Mouse (Mus musculus): ENCODE data around the gene Pou2f3. TPM values are rescaled to one million over a fixed set of nuclear protein-coding genes. Genes with fewer than 3 reads are reported as not detected.
A peak's percentile ranks its signal among the peaks of the same experiment; 100 is the strongest.

Gene Pou2f3
- total and polyA plus RNA-seq, 3 experiments: 0.05 TPM; not detected in 2

- Histone ChIP-seq H3K9me3 (replicated peaks) (no peaks in the 10 kb centered on the region; the same call in 1 of the 2 replicates), H3K4me3 (ENCODE audit: low read depth, low read length) (no peak overlapping the region; the same call in 1 of the 2 replicates), H3K4me1 (ENCODE audit: insufficient read depth, low read depth, low read length) (peaks cover 74% of the 10 kb centered on the region), H3K27me3 (ENCODE audit: insufficient read depth, low read length) (no peaks in the 10 kb centered on the region), H3K36me3 (replicated peaks) (peaks cover 8% of the 10 kb centered on the region)
- DNase-seq (ENCODE audit: low spot score): no peak
- ATAC-seq (ENCODE audit: extremely low read depth, insufficient number of reproducible peaks, low FRiP score, poor library complexity, severe bottlenecking): peak; percentile 43; the same call in 1 of the 2 replicates
- TF ChIP-seq CTCF (IDR thresholded peaks at IDR 0.05; ENCODE audit: low read depth, low read length): no peak
- no peak for TF ChIP-seq TAL1 (conservative IDR thresholded peaks at IDR 0.05; ENCODE audit: low read depth, low read length)
- no peak for TF ChIP-seq GATA1 (IDR thresholded peaks at IDR 0.05; ENCODE audit: borderline replicate concordance, low read length)
- no peak for TF ChIP-seq POLR2AphosphoS5 (IDR thresholded peaks at IDR 0.05; ENCODE audit: insufficient replicate concordance, low read depth, low read length)
Observed at GRCm38 (mm10) chr9:43242432-43242831, 32.3 kb upstream of the Pou2f3 start.

DNA sequence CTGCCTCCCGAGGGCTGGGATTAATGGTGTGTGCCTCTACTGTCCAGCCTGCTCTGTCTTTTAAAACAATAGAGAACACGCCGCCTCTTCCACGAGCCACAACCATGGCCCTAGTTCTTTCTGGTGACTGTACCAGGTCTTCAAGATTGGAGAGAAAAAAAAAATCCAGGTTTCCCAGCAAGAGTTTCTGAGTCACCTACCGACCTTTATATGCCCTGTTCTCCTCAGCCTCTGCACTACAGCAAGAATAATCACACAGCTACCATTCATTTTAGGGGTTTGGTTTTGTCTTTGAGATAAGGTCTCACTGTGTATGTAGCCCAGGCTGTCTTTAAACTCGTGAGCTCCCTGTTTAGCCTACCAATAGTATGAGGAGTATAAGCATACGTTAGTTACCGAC, 31.8 kb upstream of the Pou2f3 start:
- ATAC-seq (ENCODE audit: extremely low read depth, insufficient number of reproducible peaks, low FRiP score, poor library complexity, severe bottlenecking): no peak
- TF ChIP-seq POLR2AphosphoS5 (IDR thresholded peaks at IDR 0.05; ENCODE audit: insufficient replicate concordance, low read depth, low read length) (no peak), GATA1 (IDR thresholded peaks at IDR 0.05; ENCODE audit: borderline replicate concordance, low read length) (no peak), GATA2 (IDR thresholded peaks at IDR 0.05; ENCODE audit: borderline replicate concordance, low read depth, low read length) (no peak), TAL1 (conservative IDR thresholded peaks at IDR 0.05; ENCODE audit: low read depth, low read length) (no peak), CTCF (IDR thresholded peaks at IDR 0.05; ENCODE audit: low read depth, low read length) (no peak)
- H3K4me1 ChIP-seq (ENCODE audit: insufficient read depth, low read depth, low read length): peaks cover 76% of the 10 kb centered on the region

GRCm38 (mm10) chr9:43241291-43241690, 31.1 kb upstream of the Pou2f3 start:
- TF ChIP-seq CTCF (IDR thresholded peaks at IDR 0.05; ENCODE audit: low read depth, low read length) (no peak), TAL1 (conservative IDR thresholded peaks at IDR 0.05; ENCODE audit: low read depth, low read length) (no peak), POLR2AphosphoS5 (IDR thresholded peaks at IDR 0.05; ENCODE audit: insufficient replicate concordance, low read depth, low read length) (no peak), GATA1 (IDR thresholded peaks at IDR 0.05; ENCODE audit: borderline replicate concordance, low read length) (no peak), GATA2 (IDR thresholded peaks at IDR 0.05; ENCODE audit: borderline replicate concordance, low read depth, low read length) (no peak)
- H3K27me3 ChIP-seq (ENCODE audit: insufficient read depth, low read length): no peaks in the 10 kb centered on the region
- DNase-seq (ENCODE audit: low spot score) (no peak), ATAC-seq (ENCODE audit: extremely low read depth, insufficient number of reproducible peaks, low FRiP score, poor library complexity, severe bottlenecking) (no peak)
- H3K4me1 ChIP-seq (ENCODE audit: insufficient read depth, low read depth, low read length): peaks cover 77% of the 10 kb centered on the region
- peaks cover 19% of the 10 kb centered on the region for H3K36me3 ChIP-seq (replicated peaks)
- no peaks in the 10 kb centered on the region; the same call in 1 of the 2 replicates for H3K9me3 ChIP-seq (replicated peaks)
- peak overlapping the region; percentile 9; the same call in 1 of the 2 replicates for H3K4me3 ChIP-seq (ENCODE audit: low read depth, low read length)

More for the DNA sequence above, 31.8 kb upstream of the Pou2f3 start:
- H3K36me3 ChIP-seq (replicated peaks): peaks cover 12% of the 10 kb centered on the region
- no peak overlapping the region; the same call in 1 of the 2 replicates for H3K4me3 ChIP-seq (ENCODE audit: low read depth, low read length)
- no peaks in the 10 kb centered on the region; the same call in 1 of the 2 replicates for H3K9me3 ChIP-seq (replicated peaks)
- no peaks in the 10 kb centered on the region for H3K27me3 ChIP-seq (ENCODE audit: insufficient read depth, low read length)
- no peak for DNase-seq (ENCODE audit: low spot score)

GRCm38 (mm10) chr9:43240594-43240900, 30.4 kb upstream of the Pou2f3 start:
- DNase-seq (ENCODE audit: low spot score): no peak
- Histone ChIP-seq H3K27me3 (ENCODE audit: insufficient read depth, low read length) (no peaks in the 10 kb centered on the region), H3K4me1 (ENCODE audit: insufficient read depth, low read depth, low read length) (peaks cover 78% of the 10 kb centered on the region), H3K9me3 (replicated peaks) (no peaks in the 10 kb centered on the region; the same call in 1 of the 2 replicates), H3K36me3 (replicated peaks) (peaks cover 25% of the 10 kb centered on the region), H3K4me3 (ENCODE audit: low read depth, low read length) (no peak overlapping the region; the same call in 1 of the 2 replicates)
- TF ChIP-seq POLR2AphosphoS5 (IDR thresholded peaks at IDR 0.05; ENCODE audit: insufficient replicate concordance, low read depth, low read length) (no peak), CTCF (IDR thresholded peaks at IDR 0.05; ENCODE audit: low read depth, low read length) (no peak), GATA2 (IDR thresholded peaks at IDR 0.05; ENCODE audit: borderline replicate concordance, low read depth, low read length) (no peak), TAL1 (conservative IDR thresholded peaks at IDR 0.05; ENCODE audit: low read depth, low read length) (peak; percentile 2; the same call in 1 of the 2 replicates)
- ATAC-seq (ENCODE audit: extremely low read depth, insufficient number of reproducible peaks, low FRiP score, poor library complexity, severe bottlenecking): no peak

DNA sequence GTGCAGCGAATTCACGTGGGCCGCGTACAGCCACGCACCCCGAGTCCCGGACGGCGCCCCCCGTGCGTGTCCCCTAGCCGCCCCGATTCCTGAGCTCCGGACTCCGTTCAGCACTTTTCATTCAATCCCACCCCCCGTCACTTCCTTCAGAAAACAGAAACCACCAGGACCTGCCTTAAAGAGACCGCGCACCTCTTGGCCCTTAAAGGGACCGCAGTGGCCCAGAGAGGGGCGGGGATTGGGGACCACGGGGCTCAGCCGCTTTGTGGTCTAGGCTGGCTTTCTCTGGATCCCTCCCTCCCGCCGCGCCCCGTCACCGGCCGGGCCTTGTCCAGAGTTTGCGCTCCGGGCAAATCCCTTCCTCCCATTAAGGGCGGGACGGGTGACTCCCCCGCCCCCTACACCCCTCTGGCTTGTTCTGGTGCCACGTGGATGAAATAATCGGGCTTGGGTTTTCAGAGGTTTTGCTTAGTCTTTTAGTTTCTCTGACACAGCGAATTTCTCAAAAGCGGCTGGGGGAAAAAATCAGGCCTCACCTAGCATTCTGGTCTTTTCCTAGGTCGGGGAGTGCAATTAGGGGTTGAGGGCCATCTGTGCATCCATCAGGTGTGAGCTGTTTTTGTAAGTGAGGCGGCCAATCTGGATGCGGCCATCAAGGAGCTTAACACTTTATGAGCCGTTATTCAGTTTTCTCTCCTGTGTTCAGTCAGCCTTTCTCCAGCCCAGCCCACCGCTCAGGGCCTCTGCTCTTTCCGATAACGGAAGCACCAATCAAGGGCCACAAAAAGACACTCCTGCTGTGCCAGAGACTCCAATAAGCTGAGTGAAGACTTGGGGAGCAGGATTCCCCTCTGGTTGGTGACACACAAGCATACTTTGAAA, 29.8 kb upstream of the Pou2f3 start, which contains the start of gene Oaf:
Gene Oaf, minus strand, starts transcription at position 200 of the 882 bp plus-strand sequence.
- Histone ChIP-seq H3K27me3 (ENCODE audit: insufficient read depth, low read length) (no peaks in the 10 kb centered on the region), H3K36me3 (replicated peaks) (peaks cover 31% of the 10 kb centered on the region), H3K4me1 (ENCODE audit: insufficient read depth, low read depth, low read length) (peaks cover 79% of the 10 kb centered on the region), H3K9me3 (replicated peaks) (no peaks in the 10 kb centered on the region; the same call in 1 of the 2 replicates), H3K4me3 (ENCODE audit: low read depth, low read length) (peak within 1 kb of the TSS; percentile 85)
- TF ChIP-seq POLR2AphosphoS5 (IDR thresholded peaks at IDR 0.05; ENCODE audit: insufficient replicate concordance, low read depth, low read length) (no peak), TAL1 (conservative IDR thresholded peaks at IDR 0.05; ENCODE audit: low read depth, low read length) (no peak; the same call in 1 of the 2 replicates), GATA1 (IDR thresholded peaks at IDR 0.05; ENCODE audit: borderline replicate concordance, low read length) (no peak), GATA2 (IDR thresholded peaks at IDR 0.05; ENCODE audit: borderline replicate concordance, low read depth, low read length) (no peak), CTCF (IDR thresholded peaks at IDR 0.05; ENCODE audit: low read depth, low read length) (no peak)
- DNase-seq (ENCODE audit: low spot score) (peak; percentile 55), ATAC-seq (ENCODE audit: extremely low read depth, insufficient number of reproducible peaks, low FRiP score, poor library complexity, severe bottlenecking) (peak; percentile 58)
